Mouse (Mus musculus): ENCODE results near the gene Ikzf2.

Gene Ikzf2

DNA sequence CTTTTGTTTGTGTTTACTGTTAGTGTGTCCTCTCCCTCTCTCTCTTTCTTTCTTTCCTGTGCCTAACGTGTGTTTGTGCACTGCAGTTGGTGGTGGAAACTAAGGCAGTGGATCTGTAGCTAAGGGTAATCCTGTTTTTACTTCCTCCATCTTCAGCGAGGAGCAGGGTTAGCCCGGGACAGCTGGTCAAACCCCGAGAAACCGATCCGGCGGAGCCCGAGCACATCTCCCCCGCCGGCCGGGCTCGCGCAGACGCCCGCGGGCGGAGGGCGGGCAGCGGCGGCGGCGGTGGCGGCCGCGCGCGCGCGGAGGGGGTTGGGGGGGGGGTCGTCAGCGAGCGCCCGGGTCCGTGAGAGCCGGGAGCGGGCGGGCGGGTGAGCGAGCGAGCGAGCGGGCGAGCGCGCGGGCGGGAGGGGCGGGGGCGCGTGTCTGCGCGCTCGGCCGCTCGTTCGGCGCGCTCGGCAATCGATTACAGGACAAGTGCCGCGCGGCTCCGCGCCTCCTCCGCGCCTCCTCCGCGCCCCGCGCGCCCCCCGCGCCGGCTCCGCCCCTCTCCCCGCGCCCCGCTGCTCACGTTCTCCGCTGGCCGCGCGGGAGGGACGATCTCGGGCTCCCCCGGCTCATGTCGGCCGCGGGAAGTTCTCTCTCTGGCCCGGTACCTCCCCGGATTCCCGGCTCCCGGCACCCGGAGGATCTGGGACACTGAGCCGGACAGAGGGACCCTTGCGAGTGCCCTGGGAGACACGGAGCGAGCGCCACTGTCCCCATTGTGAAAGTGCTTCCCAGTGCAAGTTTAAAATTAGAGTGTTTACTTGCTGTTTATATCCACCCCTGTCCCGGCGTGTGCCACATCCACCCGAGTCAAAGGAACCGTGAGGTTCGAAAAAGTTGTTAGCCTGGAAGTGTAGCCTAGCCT lies at the start of gene Ikzf2:
TSS of gene Ikzf2 (minus strand) at position 170 of the 916 bp plus-strand sequence.
- DNase-seq (ENCODE audit: low spot score), result peak; percentile 71

GRCm38 (mm10) chr1:69729729-69730128 lies 42.7 kb upstream of the Ikzf2 start:
- no peak for DNase-seq (ENCODE audit: low spot score)

DNA sequence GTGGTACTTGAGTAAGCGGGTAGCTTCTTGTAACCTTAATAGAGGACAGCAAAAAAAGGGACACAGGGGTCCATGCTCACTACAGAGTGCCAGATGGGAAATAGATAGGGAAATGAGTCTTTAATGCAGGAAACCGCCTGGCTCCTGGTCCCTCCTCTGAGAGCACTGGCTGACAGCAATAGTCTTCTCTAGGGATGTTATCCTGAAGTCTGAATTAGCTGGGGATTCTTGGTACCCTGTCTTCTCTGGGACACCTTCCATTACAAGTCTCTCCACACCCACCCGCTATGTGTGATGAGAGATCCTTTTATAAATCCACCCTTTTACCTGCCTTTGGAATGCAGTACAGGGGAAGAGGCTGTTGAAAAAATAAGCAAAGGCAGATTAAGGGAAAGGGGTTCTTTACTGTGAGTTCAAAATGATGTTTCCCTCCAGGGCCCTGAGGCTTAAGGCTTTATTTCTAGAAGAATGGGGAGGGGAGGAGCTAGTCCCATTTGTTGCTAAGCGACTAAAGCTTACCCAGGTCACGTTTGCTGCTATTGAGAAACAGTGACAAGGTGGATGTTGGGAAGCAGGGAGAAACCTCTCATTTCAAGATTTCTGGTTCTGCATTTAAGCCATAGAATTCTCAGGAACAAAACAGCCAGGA lies 42.1 kb upstream of the Ikzf2 start:
- no peak for DNase-seq (ENCODE audit: low spot score)

- DNase-seq (ENCODE audit: low spot score), result no peak
Measured at GRCm38 (mm10) chr1:69727968-69728367, 40.9 kb upstream of the Ikzf2 start.

- DNase-seq (ENCODE audit: low spot score), result no peak
Measured at GRCm38 (mm10) chr1:69717107-69717506, 30.1 kb upstream of the Ikzf2 start.

DNA sequence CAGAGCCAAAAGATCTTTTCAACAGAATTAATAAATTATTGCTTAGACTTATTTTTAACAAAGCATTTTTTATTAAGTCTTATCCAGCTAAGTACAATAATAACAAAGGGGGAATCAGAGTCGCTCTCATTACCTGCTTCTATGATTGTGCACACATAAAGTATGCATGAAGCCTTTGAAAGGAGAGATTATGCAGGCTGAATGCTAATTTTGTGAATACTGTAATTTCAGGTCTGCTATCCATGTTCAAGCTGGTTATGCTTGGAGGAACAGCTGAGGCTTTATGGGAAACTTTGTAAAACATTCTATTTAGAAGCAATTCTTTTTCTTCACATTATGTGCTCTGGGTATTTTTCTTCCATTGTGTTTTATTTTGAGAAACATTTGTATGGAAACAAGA lies 21.5 kb upstream of the Ikzf2 start:
- DNase-seq (ENCODE audit: low spot score), result no peak

- DNase-seq (ENCODE audit: low spot score), result no peak
Measured at GRCm38 (mm10) chr1:69703506-69704156, 16.6 kb upstream of the Ikzf2 start.

GRCm38 (mm10) chr1:69691946-69692345 lies 4.9 kb upstream of the Ikzf2 start:
- DNase-seq (ENCODE audit: low spot score), result no peak

DNA sequence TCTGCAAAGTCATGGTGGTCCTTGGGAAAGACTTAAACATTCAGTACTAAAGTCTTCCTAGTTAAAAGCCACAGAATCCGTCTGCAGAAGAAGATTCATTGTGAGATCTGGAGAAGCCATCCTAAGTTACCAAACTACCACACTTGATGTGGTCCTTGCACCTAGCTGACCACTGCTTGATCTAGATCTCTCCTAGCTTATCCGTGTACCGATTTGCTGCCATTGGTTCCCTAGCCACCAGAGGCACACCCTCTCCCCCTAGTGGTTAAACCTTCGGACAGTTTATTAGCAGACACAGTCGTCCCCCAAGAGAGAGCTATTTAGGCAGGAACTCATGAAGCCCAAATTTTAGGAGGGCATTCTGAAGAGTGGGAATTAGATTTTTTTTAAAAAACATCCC lies 1.9 kb upstream of the Ikzf2 start:
- DNase-seq (ENCODE audit: low spot score), result peak; percentile 76

GRCm38 (mm10) chr1:69688118-69688517 lies 1.1 kb upstream of the Ikzf2 start:
- no peak for DNase-seq (ENCODE audit: low spot score)

GRCm38 (mm10) chr1:69686741-69687075 lies 337 bp downstream of the Ikzf2 start:
- DNase-seq (ENCODE audit: low spot score), result no peak

DNA sequence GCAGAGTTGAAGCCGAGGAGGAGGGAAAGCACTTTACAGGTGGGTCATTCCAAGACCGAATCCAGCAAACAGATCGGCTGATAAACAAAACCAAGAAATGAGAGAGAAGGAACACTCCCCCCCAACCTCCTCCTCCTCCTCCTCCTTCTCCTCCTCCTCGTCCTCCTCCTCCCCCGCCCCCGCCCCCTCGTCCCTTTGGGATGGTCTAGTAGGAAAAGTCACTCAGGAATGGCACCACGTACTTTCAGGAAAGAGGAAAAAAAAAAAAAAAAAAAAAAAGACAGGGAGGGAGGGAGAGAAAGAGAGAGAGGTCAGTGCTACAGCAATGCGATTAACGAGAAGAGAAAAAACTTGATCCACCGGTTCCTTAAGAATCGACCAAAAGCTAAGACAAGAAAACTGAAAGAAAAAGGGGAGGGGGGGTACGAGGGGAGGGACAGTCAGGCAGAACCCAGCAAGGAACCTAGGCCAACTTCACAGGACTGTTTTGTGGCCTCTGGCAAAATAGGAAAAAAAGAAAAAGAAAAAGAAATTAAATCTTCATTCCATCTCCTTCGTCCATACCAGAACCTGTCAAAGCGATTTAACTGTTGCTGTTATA lies 1.1 kb downstream of the Ikzf2 start:
- DNase-seq (ENCODE audit: low spot score), result no peak

- DNase-seq (ENCODE audit: low spot score), result no peak
Measured at GRCm38 (mm10) chr1:69685049-69685889, 1.8 kb downstream of the Ikzf2 start.

GRCm38 (mm10) chr1:69684280-69685040 lies 2.6 kb downstream of the Ikzf2 start:
- no peak for DNase-seq (ENCODE audit: low spot score)

GRCm38 (mm10) chr1:69683851-69684250 lies 3.2 kb downstream of the Ikzf2 start:
- no peak for DNase-seq (ENCODE audit: low spot score)

GRCm38 (mm10) chr1:69683058-69683457 lies 4.0 kb downstream of the Ikzf2 start:
- DNase-seq (ENCODE audit: low spot score), result no peak

DNA sequence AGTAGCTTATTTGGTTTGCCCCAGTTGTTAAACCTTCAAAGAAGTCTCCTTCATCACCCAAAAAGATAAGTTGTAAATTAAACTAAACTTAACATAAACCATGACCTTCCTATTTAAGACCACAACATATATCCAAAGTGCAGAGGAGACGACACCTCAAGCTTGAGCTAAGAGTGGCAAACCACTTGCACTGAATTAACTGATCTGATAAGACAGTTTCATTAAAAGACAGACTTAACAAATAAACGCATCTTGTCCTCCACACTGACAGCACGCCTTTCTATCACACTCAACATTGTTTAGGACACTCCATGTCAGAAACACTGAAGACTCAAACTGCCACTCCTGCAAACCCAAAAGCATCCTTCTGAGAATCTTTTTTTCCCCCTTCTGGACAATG lies 4.8 kb downstream of the Ikzf2 start:
- no peak for DNase-seq (ENCODE audit: low spot score)

- no peak for DNase-seq (ENCODE audit: low spot score)
Measured at GRCm38 (mm10) chr1:69681003-69681402, 6.0 kb downstream of the Ikzf2 start.

DNA sequence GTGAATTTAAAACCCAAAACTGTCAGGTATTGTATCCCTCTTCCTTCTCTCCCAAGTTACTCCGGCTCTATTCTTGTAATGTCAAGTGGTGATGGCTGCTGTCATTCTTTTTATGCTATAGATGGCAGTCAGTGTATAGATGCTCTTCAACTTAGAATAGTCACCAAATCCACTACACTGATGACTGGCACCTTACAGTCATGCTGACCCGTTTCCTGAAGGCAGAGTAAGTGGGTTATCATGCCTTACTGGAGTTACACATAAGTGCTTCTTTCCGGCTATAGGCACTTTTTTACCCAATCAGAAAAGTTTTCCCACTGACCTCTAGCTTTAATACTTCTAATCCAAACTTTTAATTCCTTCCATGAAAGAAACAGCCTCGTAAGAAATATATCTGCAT lies 6.5 kb downstream of the Ikzf2 start:
- DNase-seq (ENCODE audit: low spot score), result no peak

- no peak for DNase-seq (ENCODE audit: low spot score)
Measured at GRCm38 (mm10) chr1:69669897-69670404, 17.1 kb downstream of the Ikzf2 start.

DNA sequence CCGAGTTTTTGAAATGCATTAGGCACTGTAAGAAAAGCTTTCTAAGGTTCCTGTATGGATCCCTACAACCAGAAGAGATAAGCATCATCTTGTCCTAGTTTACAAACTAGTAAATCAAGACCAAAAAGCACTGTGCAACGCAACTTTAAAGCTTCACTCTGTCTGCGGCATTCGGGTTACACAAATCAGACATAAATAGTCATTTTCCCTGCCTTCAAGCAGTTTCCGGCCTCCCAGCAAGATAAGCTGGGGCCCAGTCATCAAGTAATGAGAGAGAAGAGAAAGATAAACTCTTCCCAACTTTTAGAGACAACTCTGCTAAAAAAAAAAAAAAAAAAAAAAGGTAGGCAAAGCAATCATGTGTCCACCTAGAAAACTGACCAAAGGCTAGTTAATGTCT lies 19.6 kb downstream of the Ikzf2 start:
- no peak for DNase-seq (ENCODE audit: low spot score)
